Mouse (Mus musculus): ENCODE measurements around the gene Hirip3. TPM values are rescaled to one million over a fixed set of nuclear protein-coding genes. Genes with fewer than 3 reads are reported as not detected.

Hirip3 gene
- 31.9 TPM for total RNA-seq (2023)

DNA sequence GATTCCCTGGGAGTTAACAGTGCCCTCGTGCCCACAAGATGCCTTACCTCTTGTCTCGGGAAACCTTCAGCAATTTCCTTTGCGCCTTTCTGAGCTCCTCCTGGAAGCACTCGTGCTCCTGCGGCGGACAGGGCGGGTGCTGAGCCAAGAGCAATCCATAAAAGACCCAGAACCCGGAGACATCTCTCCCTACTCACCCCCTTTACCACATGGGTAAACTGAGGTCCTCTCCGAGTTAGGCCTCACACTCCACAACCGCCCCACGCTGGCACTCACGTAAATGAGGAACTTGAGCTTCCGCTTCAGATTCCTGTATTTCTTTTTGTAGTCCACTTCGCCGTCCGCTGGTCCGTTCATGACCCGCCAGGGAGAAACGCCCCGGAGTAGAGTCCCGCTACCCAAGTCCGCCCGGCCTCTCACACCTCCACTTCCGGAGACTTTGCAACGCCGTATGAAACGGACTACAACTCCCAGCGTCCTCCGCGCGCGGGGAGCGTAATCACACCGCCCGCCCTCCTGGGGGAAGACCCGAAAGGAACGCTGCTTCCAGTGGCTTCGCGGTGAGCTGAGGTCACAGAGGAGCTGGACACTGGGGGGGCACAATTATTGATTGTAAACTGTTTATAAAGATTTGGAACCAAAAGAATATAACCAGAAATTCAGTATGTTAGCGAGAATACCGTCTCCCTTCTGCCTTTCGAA is at the start of gene Hirip3:
TSS of gene Hirip3 (plus strand) at position 544 of the 702 bp plus-strand sequence.

DNA sequence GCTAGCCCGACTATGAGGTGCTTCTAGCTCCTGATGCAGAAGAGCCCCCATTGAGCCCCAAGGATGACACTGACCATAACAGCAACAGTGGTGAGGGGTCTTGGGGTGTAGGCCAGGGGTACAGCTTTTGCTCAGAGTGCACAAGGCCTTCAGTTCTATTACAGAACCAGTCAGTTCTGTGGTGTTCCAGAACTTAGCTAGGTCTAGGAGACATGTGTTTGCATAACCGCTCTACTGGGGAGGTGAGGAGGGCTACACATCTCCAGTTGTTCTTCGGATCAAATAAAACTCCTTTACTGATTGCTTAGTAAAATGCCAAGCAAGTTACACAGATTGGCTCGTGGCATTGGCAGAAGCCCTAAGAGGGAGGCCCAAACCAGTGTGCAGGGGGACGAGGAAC is 30.2 kb upstream of the Hirip3 start, which contains the start of gene 4930451I11Rik:
TSS of gene 4930451I11Rik (minus strand) at position 101 of the 400 bp plus-strand sequence.

DNA sequence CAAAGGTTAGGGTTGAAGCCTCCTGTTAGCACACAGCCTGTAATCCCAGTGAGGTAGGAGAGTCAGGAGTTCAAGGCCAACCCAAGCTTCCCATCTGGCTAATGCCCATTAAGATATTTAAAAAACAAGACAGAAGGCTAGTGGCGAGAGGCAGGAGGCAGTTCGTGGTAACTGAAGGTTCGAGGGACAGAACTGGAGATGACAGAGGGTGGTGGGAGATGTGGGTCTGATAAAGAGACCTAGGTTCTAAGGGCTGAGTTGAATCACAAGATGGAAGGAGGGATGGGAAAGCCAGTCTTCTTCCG is 14.7 kb upstream of the Hirip3 start, which contains the start of gene Doc2a:
TSS of gene Doc2a (plus strand) at position 301 of the 305 bp plus-strand sequence.

DNA sequence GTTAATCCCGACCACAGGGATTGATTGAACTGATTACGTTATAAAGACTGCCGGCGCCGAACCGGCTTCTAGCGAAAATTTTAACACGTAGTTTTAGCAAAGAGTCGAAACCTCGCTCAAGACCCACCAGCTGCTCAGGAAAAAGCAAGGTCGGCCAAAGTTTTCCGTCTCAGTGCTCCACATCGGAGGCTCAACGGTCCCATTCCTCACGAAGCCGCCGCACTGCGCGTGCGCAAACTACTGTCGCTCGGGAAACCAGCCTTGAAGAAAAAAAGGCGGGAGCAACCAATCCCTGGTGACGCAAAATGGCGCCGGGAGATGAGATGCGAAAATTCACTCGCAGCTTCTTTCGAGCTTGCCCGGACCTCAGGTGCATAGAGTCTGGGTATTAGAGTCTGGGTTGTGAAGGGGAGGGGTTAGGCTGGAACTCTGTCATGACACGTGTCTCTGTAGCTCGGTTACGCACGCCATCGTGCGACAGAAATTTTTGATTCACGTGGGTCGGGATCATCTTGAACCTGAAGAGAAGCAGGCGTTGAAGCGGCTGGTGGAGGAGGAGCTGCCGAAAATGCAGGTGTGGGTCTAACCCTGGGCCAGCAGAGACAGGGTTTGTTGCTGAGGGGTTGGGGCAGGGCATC is 494 bp downstream of the Hirip3 start, which contains the start of gene Ino80e:
TSS of gene Ino80e (minus strand) at position 231 of the 638 bp plus-strand sequence.

DNA sequence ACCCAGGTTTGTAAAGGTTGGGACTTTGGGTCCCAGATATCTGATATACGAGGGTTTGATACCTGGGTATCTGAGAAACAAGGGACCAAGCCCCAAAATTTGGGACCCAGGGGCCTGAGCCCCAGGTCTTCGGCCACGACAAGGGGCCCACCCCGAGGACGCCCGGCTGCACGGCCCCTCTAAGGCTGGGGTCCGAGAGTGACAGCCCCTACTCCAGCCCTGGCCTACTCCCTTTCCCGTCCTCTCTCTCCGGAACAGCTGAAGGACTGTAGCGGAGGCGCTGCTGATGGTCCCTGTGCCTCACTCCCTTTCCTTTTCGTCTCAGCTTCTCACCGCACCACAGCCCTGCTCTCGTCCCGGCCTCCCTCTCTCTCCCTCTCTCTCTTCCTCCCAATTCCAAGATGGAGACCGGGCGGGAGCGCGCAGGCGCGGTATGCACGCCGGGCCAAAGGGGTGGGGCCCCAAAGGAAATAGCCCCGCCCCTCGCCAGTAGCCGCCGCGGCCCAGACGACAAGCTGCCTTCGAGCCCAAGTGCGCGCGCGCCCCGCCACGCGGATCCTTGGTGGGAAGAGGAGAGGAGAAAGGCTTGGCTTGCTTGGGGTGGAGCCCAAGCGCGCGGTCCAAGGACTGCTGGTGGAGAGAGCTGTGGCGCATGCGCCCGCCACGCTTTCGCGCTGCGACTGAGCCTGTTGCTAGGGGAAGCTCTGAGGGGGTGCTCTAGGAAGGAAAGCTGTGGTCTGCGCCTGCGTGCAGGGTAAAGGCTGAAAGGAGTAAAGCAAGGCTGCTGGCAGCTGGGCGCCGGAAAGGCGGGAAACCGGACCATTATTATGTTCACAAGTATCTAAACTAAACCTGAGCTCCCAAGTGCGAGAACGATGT is 22.8 kb downstream of the Hirip3 start, which contains the start of gene Taok2:
TSS of gene Taok2 (minus strand) at position 418 of the 879 bp plus-strand sequence.

Other genes starting within 250 kb of the Hirip3 start
- gene Nupr1, start 231.1 kb upstream of the Hirip3 start, total RNA-seq (2023): not detected
- 56.0 TPM for gene Sgf29, start 212.7 kb upstream of the Hirip3 start, total RNA-seq (2023)
- gene Sult1a1, start 185.5 kb upstream of the Hirip3 start, total RNA-seq (2023): not detected
- 174 TPM for gene Bola2, start 166.6 kb upstream of the Hirip3 start, total RNA-seq (2023)
- 7.5 TPM for gene Slx1b, start 166.2 kb upstream of the Hirip3 start, total RNA-seq (2023)
- gene Coro1a, start 154.2 kb upstream of the Hirip3 start, total RNA-seq (2023): 1,247 TPM
- gene Mapk3, start 102.4 kb upstream of the Hirip3 start, total RNA-seq (2023): 42.7 TPM
- 4.1 TPM for gene Gdpd3, start 95.6 kb upstream of the Hirip3 start, total RNA-seq (2023)
- gene Ypel3, start 85.0 kb upstream of the Hirip3 start, total RNA-seq (2023): 232 TPM
- gene Tbx6, start 80.5 kb upstream of the Hirip3 start, total RNA-seq (2023): 7.7 TPM
- gene Ppp4c, start 69.5 kb upstream of the Hirip3 start, total RNA-seq (2023): 228 TPM
- gene Fam57b, start 64.3 kb upstream of the Hirip3 start, total RNA-seq (2023): not detected
- gene 4930451I11Rik, start 30.3 kb upstream of the Hirip3 start, total RNA-seq (2023): not detected
- gene Doc2a, start 14.6 kb upstream of the Hirip3 start, total RNA-seq (2023): not detected
- 55.6 TPM for gene Ino80e, start 405 bp downstream of the Hirip3 start, total RNA-seq (2023)
- 95.7 TPM for gene Taok2, start 22.7 kb downstream of the Hirip3 start, total RNA-seq (2023)
- 26.0 TPM for gene Tmem219, start 60.9 kb downstream of the Hirip3 start, total RNA-seq (2023)
- gene Kctd13, start 66.9 kb downstream of the Hirip3 start, total RNA-seq (2023): 36.8 TPM
- not detected for gene Asphd1, start 87.6 kb downstream of the Hirip3 start, total RNA-seq (2023)
- 6.5 TPM for gene Sez6l2, start 88.6 kb downstream of the Hirip3 start, total RNA-seq (2023)
- 125 TPM for gene Cdipt, start 113.9 kb downstream of the Hirip3 start, total RNA-seq (2023)
- gene Cdiptos, start 114.1 kb downstream of the Hirip3 start, total RNA-seq (2023): not detected
- gene Mvp, start 152.6 kb downstream of the Hirip3 start, total RNA-seq (2023): 25.6 TPM
- not detected for gene Pagr1b, start 154.5 kb downstream of the Hirip3 start, total RNA-seq (2023)
- gene Pagr1a, start 155.4 kb downstream of the Hirip3 start, total RNA-seq (2023): 3.0 TPM
- 43.4 TPM for gene Gm42742, start 159.1 kb downstream of the Hirip3 start, total RNA-seq (2023)
- 2.1 TPM for gene Prrt2, start 159.2 kb downstream of the Hirip3 start, total RNA-seq (2023)
- 202 TPM for gene Maz, start 165.1 kb downstream of the Hirip3 start, total RNA-seq (2023)
- gene Kif22, start 180.5 kb downstream of the Hirip3 start, total RNA-seq (2023): 2.7 TPM
- 4.4 TPM for gene Zg16, start 225.4 kb downstream of the Hirip3 start, total RNA-seq (2023)
- gene AI467606, start 229.4 kb downstream of the Hirip3 start, total RNA-seq (2023): 73.9 TPM